Mouse (Mus musculus) cerebral cortex, adult 2 months (tissue): ENCODE measurements around the gene Ldb3.

ENCODE experiments used
- WGBS: fragments of 180-500 bp; shearing (Covaris S2); methylation state at CpG from one replicate; pipeline ENCODE4 v1.1.7; 2018; 5-methylcytosine and 5-hydroxymethylcytosine counted together

Gene Ldb3

GRCm38 (mm10) chr14:34588498-34588897 is at the start of gene Ldb3:
Gene Ldb3, minus strand, starts transcription at chr14:34588682.
- 84% methylated on average over 8 of the region's 8 CpGs for WGBS

GRCm38 (mm10) chr14:34635721-34636120 is 47.2 kb upstream of the Ldb3 start:
- WGBS, result 87% methylated on average over 6 of the region's 6 CpGs

- WGBS, result 64% methylated on average over 7 of the region's 7 CpGs
Observed at GRCm38 (mm10) chr14:34635192-34635591, 46.7 kb upstream of the Ldb3 start.

- 83% methylated on average over 10 of the region's 10 CpGs for WGBS
Observed at GRCm38 (mm10) chr14:34632722-34633448, 44.4 kb upstream of the Ldb3 start.

GRCm38 (mm10) chr14:34626824-34627223 is 38.3 kb upstream of the Ldb3 start:
- WGBS, result 93% methylated on average over 7 of the region's 7 CpGs

- WGBS, result 79% methylated on average over 16 of the region's 16 CpGs
Observed at GRCm38 (mm10) chr14:34623531-34624210, 35.2 kb upstream of the Ldb3 start.

GRCm38 (mm10) chr14:34623074-34623473 is 34.6 kb upstream of the Ldb3 start:
- WGBS, result 90% methylated on average over 5 of the region's 5 CpGs

- 56% methylated on average over 10 of the region's 10 CpGs for WGBS
Observed at GRCm38 (mm10) chr14:34620611-34621376, 32.3 kb upstream of the Ldb3 start.

GRCm38 (mm10) chr14:34618808-34619207 is 30.3 kb upstream of the Ldb3 start:
- 61% methylated on average over 9 of the region's 9 CpGs for WGBS

- WGBS, result 3% methylated on average over 8 of the region's 8 CpGs
Observed at GRCm38 (mm10) chr14:34616821-34617220, 28.3 kb upstream of the Ldb3 start.

- WGBS, result 67% methylated on average over 4 of the region's 4 CpGs
Observed at GRCm38 (mm10) chr14:34615625-34616024, 27.1 kb upstream of the Ldb3 start.

- 12% methylated on average over 13 of the region's 13 CpGs for WGBS
Observed at GRCm38 (mm10) chr14:34615082-34615481, 26.6 kb upstream of the Ldb3 start.

- 55% methylated on average over 15 of the region's 15 CpGs for WGBS
Observed at GRCm38 (mm10) chr14:34614551-34614950, 26.1 kb upstream of the Ldb3 start.

- 64% methylated on average over 6 of the region's 6 CpGs for WGBS
Observed at GRCm38 (mm10) chr14:34613523-34613922, 25.0 kb upstream of the Ldb3 start.

GRCm38 (mm10) chr14:34612222-34612621 is 23.7 kb upstream of the Ldb3 start:
- 45% methylated on average over 4 of the region's 4 CpGs for WGBS

- 79% methylated on average over 4 of the region's 4 CpGs for WGBS
Observed at GRCm38 (mm10) chr14:34611591-34611990, 23.1 kb upstream of the Ldb3 start.

GRCm38 (mm10) chr14:34601910-34602309 is 13.4 kb upstream of the Ldb3 start:
- WGBS, result 97% methylated on average over 7 of the region's 7 CpGs

- WGBS, result 88% methylated on average over 8 of the region's 8 CpGs
Observed at GRCm38 (mm10) chr14:34599941-34600340, 11.5 kb upstream of the Ldb3 start, which contains the start of gene Opn4. Gene Opn4, minus strand, starts transcription at chr14:34600142.

- 78% methylated on average over 17 of the region's 17 CpGs for WGBS
Observed at GRCm38 (mm10) chr14:34595596-34596255, 7.2 kb upstream of the Ldb3 start.

GRCm38 (mm10) chr14:34591741-34592535 is 3.5 kb upstream of the Ldb3 start:
- WGBS, result 75% methylated on average over 15 of the region's 15 CpGs
